Mouse (Mus musculus): ENCODE results near the gene Pdia6. TPM values are rescaled to one million over a fixed set of nuclear protein-coding genes. Genes with fewer than 3 reads are reported as not detected.

Gene Pdia6
- polyA plus RNA-seq (2015; fragmentation: Nextera tagmentation; extraction: Ambion mirVana) = 591 and 658 TPM in 2 replicates

DNA sequence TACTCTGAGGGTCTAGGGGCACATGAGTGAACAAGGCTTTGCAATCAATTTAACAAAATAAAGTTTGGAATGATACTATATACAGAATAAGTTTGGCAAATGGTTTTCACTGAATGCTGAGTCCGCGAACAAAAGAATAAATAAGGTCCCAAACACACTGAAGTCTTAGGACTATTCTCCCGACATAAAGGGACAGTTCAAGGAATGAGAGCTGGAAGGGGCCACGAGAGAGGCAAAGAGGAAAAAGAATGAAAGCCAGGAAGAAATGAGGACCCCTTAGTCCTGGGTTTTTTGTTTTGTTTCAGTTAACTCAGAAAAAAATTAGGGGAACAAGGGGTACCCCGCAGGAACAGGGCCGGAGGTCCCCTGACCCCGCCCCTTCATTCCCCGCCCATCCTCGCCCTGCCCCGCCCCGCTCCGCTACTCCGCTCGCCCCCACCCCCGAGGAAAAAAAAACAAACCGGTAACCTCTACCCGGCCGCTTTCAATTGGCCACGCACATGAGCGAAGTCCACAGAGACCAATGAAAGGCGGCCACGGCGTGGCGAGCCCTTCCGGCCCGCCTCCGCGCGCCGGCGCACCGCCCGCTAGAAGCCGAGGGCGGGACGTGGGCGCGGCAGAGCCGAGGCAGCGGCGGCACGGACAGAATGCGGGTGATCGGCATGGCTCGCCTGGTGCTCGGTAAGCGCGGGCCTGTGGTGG is at the start of gene Pdia6:
Pdia6 (plus strand) TSS at position 575 of the 702 bp plus-strand sequence.
- Histone ChIP-seq H3K27me3 (no peaks in the 10 kb centered on the region), H3K4me2 (peak within 1 kb of the TSS; percentile 83), H3K27ac (peak within 1 kb of the TSS; percentile 80), H3K9me3 (no peaks in the 10 kb centered on the region), H3K9ac (peak within 1 kb of the TSS; percentile 95), H3K4me1 (peaks cover 33% of the 10 kb centered on the region), H3K4me3 (peak within 1 kb of the TSS; percentile 94), H3K36me3 (peaks cover 26% of the 10 kb centered on the region)
- WGBS = 1% methylated on average over 45 of the region's 48 CpGs
- peak; percentile 97 for ATAC-seq (ENCODE audit: insufficient number of reproducible peaks, insufficient read depth, low FRiP score, low TSS enrichment, low read depth)

- Histone ChIP-seq H3K9ac (no peak overlapping the region), H3K4me2 (no peak overlapping the region), H3K4me3 (no peak overlapping the region), H3K27ac (no peak overlapping the region), H3K9me3 (no peaks in the 10 kb centered on the region), H3K36me3 (no peaks in the 10 kb centered on the region), H3K27me3 (no peaks in the 10 kb centered on the region), H3K4me1 (no peaks in the 10 kb centered on the region)
- WGBS = 64% methylated on average over 8 of the region's 8 CpGs
- ATAC-seq (ENCODE audit: insufficient number of reproducible peaks, insufficient read depth, low FRiP score, low TSS enrichment, low read depth) = no peak
These were observed 48.0 kb upstream of the Pdia6 start for GRCm38 (mm10) chr12:17218390-17218789.

- Histone ChIP-seq H3K4me3 (no peak overlapping the region), H3K9me3 (no peaks in the 10 kb centered on the region), H3K27ac (no peak overlapping the region), H3K9ac (no peak overlapping the region), H3K4me1 (no peaks in the 10 kb centered on the region), H3K4me2 (no peak overlapping the region), H3K36me3 (no peaks in the 10 kb centered on the region), H3K27me3 (no peaks in the 10 kb centered on the region)
- WGBS = 79% methylated on average over 4 of the region's 4 CpGs
- ATAC-seq (ENCODE audit: insufficient number of reproducible peaks, insufficient read depth, low FRiP score, low TSS enrichment, low read depth) = no peak
These were observed 47.2 kb upstream of the Pdia6 start for GRCm38 (mm10) chr12:17219107-17219506.

DNA sequence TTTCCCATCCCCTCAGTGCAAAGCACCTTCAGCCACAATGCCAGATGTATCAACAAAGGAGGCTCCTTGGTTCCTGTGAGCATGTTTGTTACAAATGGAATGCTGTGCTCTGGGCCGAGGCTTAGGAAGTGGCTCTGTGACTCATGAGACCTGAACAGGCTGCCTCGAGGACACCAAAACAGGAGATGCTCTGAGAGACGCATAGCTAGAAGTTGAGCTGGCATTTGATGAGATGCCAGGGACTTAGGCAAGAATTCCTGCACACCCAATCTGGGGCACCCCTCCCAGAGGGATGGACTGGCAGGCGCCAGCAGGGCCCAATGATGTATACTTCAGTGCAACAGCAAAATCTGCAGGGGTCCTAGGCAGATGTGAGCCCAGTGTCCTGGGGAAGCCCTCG is 45.7 kb upstream of the Pdia6 start:
- H3K4me3 ChIP-seq = no peak overlapping the region
- H3K4me2 ChIP-seq = no peak overlapping the region
- no peaks in the 10 kb centered on the region for H3K4me1 ChIP-seq
- no peaks in the 10 kb centered on the region for H3K36me3 ChIP-seq
- ATAC-seq (ENCODE audit: insufficient number of reproducible peaks, insufficient read depth, low FRiP score, low TSS enrichment, low read depth) = no peak
- 63% methylated on average over 5 of the region's 5 CpGs for WGBS
- H3K9me3 ChIP-seq = no peaks in the 10 kb centered on the region
- H3K9ac ChIP-seq = no peak overlapping the region
- H3K27me3 ChIP-seq = no peaks in the 10 kb centered on the region
- H3K27ac ChIP-seq = no peak overlapping the region

DNA sequence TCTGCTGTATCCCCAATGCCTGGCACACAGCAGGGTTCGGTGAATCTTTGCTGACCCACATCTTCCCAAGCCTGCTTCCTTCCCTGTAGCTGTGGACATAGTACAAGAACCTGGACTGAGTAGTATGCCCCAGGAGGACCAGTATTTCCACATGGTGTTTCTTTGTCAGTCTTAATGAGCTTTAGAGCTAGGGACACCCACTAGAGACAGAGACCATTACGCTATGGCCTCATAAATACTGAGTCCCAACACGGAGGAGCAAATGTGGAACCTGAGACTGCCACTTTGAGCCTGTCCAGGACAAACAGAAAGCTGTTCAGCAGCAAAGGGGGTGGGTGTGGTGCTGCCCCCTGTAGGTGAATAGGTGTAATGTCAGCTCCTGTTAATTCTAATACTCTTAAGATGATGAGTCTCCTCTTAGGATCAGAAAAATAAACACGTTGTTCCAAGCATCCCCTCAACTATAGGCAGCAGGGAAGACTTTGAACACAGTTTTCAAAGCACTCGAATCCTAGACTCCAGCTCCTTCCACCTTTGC is 44.4 kb upstream of the Pdia6 start:
- no peak overlapping the region for H3K27ac ChIP-seq
- H3K4me1 ChIP-seq = no peaks in the 10 kb centered on the region
- H3K9me3 ChIP-seq = no peaks in the 10 kb centered on the region
- H3K9ac ChIP-seq = no peak overlapping the region
- H3K4me2 ChIP-seq = no peak overlapping the region
- H3K27me3 ChIP-seq = no peaks in the 10 kb centered on the region
- no peak overlapping the region for H3K4me3 ChIP-seq
- no peaks in the 10 kb centered on the region for H3K36me3 ChIP-seq
- ATAC-seq (ENCODE audit: insufficient number of reproducible peaks, insufficient read depth, low FRiP score, low TSS enrichment, low read depth) = no peak
- WGBS = 43% methylated on average over 5 of the region's 5 CpGs

DNA sequence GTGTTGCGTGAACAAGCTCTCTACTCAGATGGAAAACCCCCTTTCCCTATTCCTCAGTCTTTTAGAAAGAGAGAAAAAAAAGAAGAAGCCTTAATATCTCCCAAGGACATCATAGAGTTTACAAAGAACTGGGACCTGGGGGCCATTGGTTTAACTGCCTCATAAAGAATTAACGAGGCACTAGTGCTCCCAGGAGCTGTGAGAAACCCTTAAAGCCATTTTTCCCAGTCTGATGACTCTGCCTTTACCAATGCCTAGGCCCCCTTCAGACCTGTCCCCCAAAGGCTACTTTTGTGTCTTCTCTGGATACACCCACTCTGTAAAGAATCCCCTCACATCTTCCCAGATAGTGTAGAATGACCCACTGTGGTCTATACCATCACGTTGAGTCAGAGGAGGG is 43.3 kb upstream of the Pdia6 start:
- H3K27me3 ChIP-seq = no peaks in the 10 kb centered on the region
- no peak overlapping the region for H3K27ac ChIP-seq
- H3K4me2 ChIP-seq = no peak overlapping the region
- no peak overlapping the region for H3K9ac ChIP-seq
- H3K9me3 ChIP-seq = no peaks in the 10 kb centered on the region
- H3K4me1 ChIP-seq = no peaks in the 10 kb centered on the region
- WGBS = 74% methylated on average over 3 of the region's 3 CpGs
- H3K36me3 ChIP-seq = no peaks in the 10 kb centered on the region
- no peak overlapping the region for H3K4me3 ChIP-seq
- no peak for ATAC-seq (ENCODE audit: insufficient number of reproducible peaks, insufficient read depth, low FRiP score, low TSS enrichment, low read depth)

- H3K4me3 ChIP-seq = no peak overlapping the region
- H3K27me3 ChIP-seq = no peaks in the 10 kb centered on the region
- H3K27ac ChIP-seq = no peak overlapping the region
- no peaks in the 10 kb centered on the region for H3K36me3 ChIP-seq
- 76% methylated on average over 5 of the region's 5 CpGs for WGBS
- H3K9ac ChIP-seq = no peak overlapping the region
- ATAC-seq (ENCODE audit: insufficient number of reproducible peaks, insufficient read depth, low FRiP score, low TSS enrichment, low read depth) = no peak
- H3K4me1 ChIP-seq = no peaks in the 10 kb centered on the region
- H3K9me3 ChIP-seq = no peaks in the 10 kb centered on the region
- no peak overlapping the region for H3K4me2 ChIP-seq
These were observed 41.3 kb upstream of the Pdia6 start for GRCm38 (mm10) chr12:17225012-17225411.

GRCm38 (mm10) chr12:17227903-17228302 is 38.4 kb upstream of the Pdia6 start:
- no peaks in the 10 kb centered on the region for H3K36me3 ChIP-seq
- 86% methylated on average over 4 of the region's 4 CpGs for WGBS
- no peak overlapping the region for H3K9ac ChIP-seq
- no peak overlapping the region for H3K27ac ChIP-seq
- 0 out of 2 replicates have a peak, but pooled peaks cover 4% of the 10 kb centered on the region for H3K4me1 ChIP-seq
- H3K27me3 ChIP-seq = no peaks in the 10 kb centered on the region
- no peaks in the 10 kb centered on the region for H3K9me3 ChIP-seq
- H3K4me3 ChIP-seq = no peak overlapping the region
- ATAC-seq (ENCODE audit: insufficient number of reproducible peaks, insufficient read depth, low FRiP score, low TSS enrichment, low read depth) = no peak
- H3K4me2 ChIP-seq = no peak overlapping the region

DNA sequence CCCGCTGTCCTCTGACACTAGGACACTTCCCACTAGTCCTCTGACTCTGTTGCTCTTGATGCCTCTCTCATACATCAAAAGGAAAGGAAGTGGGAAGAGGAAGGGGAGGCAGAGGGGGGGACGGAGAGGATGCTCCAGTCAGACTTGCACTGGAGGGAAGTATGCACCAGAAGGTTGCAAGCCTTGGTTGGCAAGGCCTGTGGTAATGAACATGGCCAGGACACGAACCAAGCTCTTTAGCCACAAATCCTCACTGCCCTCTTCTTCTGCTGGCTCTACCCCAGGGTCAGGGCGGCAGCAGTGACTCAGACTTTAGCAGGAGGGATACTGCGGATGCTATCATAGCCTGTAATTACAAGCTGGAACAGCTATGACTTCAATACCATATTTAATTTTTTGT is 35.8 kb upstream of the Pdia6 start:
- no peak overlapping the region for H3K9ac ChIP-seq
- H3K4me2 ChIP-seq = no peak overlapping the region
- WGBS = 66% methylated on average over 5 of the region's 5 CpGs
- no peak for ATAC-seq (ENCODE audit: insufficient number of reproducible peaks, insufficient read depth, low FRiP score, low TSS enrichment, low read depth)
- no peaks in the 10 kb centered on the region for H3K9me3 ChIP-seq
- H3K4me1 ChIP-seq = 0 out of 2 replicates have a peak, but pooled peaks cover 4% of the 10 kb centered on the region
- H3K36me3 ChIP-seq = no peaks in the 10 kb centered on the region
- H3K4me3 ChIP-seq = no peak overlapping the region
- H3K27me3 ChIP-seq = no peaks in the 10 kb centered on the region
- no peak overlapping the region for H3K27ac ChIP-seq

GRCm38 (mm10) chr12:17231513-17231912 is 34.8 kb upstream of the Pdia6 start:
- Histone ChIP-seq H3K36me3 (no peaks in the 10 kb centered on the region), H3K27me3 (no peaks in the 10 kb centered on the region), H3K9me3 (no peaks in the 10 kb centered on the region), H3K27ac (no peak overlapping the region), H3K4me2 (no peak overlapping the region), H3K4me3 (no peak overlapping the region), H3K9ac (no peak overlapping the region), H3K4me1 (0 out of 2 replicates have a peak, but pooled peaks cover 4% of the 10 kb centered on the region)
- ATAC-seq (ENCODE audit: insufficient number of reproducible peaks, insufficient read depth, low FRiP score, low TSS enrichment, low read depth) = no peak
- 73% methylated on average over 14 of the region's 14 CpGs for WGBS

GRCm38 (mm10) chr12:17235535-17236313 is 30.6 kb upstream of the Pdia6 start:
- no peak overlapping the region for H3K27ac ChIP-seq
- peaks cover 14% of the 10 kb centered on the region for H3K4me1 ChIP-seq
- H3K9ac ChIP-seq = no peak overlapping the region
- no peak overlapping the region for H3K4me3 ChIP-seq
- no peak for ATAC-seq (ENCODE audit: insufficient number of reproducible peaks, insufficient read depth, low FRiP score, low TSS enrichment, low read depth)
- H3K9me3 ChIP-seq = no peaks in the 10 kb centered on the region
- 42% methylated on average over 11 of the region's 11 CpGs for WGBS
- H3K27me3 ChIP-seq = no peaks in the 10 kb centered on the region
- H3K36me3 ChIP-seq = no peaks in the 10 kb centered on the region
- H3K4me2 ChIP-seq = no peak overlapping the region

Measured in embryonic facial prominence, embryonic 13.5 days (tissue).